Mouse (Mus musculus) heart, adult 2 months (tissue): Measurements from ENCODE around the gene Coro2b. TPM values are rescaled to one million over a fixed set of nuclear protein-coding genes. Genes with fewer than 3 reads are reported as not detected.
"Not testable (repeated sequence)": the region's sequence is repeated elsewhere in the genome, so short reads cannot be mapped to it uniquely, and the experiment has no call there.

Experiments used
- DNase-seq, 2 experiments: peaks; one replicate each; pipeline ENCODE4 v3.0.0; 2021
- H3K27ac ChIP-seq: fragments of 200-600 bp; 2 replicates; pipeline ENCODE4 v1.8.1; 2022
- H3K27me3 ChIP-seq: fragments of 200-500 bp; 2 replicates; pipeline ENCODE4 v1.6.1; 2012; ENCODE audit warnings: mild to moderate bottlenecking, low read length, inconsistent platforms, mixed read lengths; ENCODE audit not compliant: control insufficient read depth, insufficient read depth
- H3K36me3 ChIP-seq: fragments of 200-500 bp; 2 replicates; pipeline ENCODE4 v1.6.1; 2012; ENCODE audit warnings: low read length, inconsistent platforms; ENCODE audit not compliant: control insufficient read depth, insufficient read depth
- H3K4me1 ChIP-seq: fragments of 200-500 bp; 2 replicates; pipeline ENCODE4 v1.6.1; 2011; ENCODE audit warnings: low read length; ENCODE audit not compliant: control insufficient read depth, insufficient read depth
- H3K4me3 ChIP-seq: fragments of 200-600 bp; 2 replicates; pipeline ENCODE4 v1.8.1; 2022
- H3K79me2 ChIP-seq: fragments of 200-500 bp; replicated peaks from 2 replicates; pipeline ENCODE4 v1.6.1; 2012; ENCODE audit warnings: mild to moderate bottlenecking, inconsistent platforms, low read length, moderate library complexity, mixed read lengths; ENCODE audit not compliant: control insufficient read depth, insufficient read depth
- H3K9ac ChIP-seq: fragments of 200-500 bp; 2 replicates; pipeline ENCODE4 v1.6.1; 2012; ENCODE audit warnings: low read depth, mild to moderate bottlenecking, control low read depth, inconsistent platforms, low read length, mixed read lengths
- CTCF ChIP-seq: fragments of 200-600 bp; IDR thresholded peaks from 2 replicates; pipeline ENCODE4 v1.8.1; 2022; ENCODE audit warnings: antibody characterized with exemption, mild to moderate bottlenecking, moderate library complexity
- EP300 ChIP-seq: fragments of 200-500 bp; IDR thresholded peaks from 2 replicates; pipeline ENCODE4 v1.6.1; 2011; ENCODE audit warnings: low read depth, low read length, control low read depth; ENCODE audit not compliant: insufficient read depth
- POLR2A ChIP-seq: fragments of 200-500 bp; IDR thresholded peaks from 2 replicates; pipeline ENCODE4 v1.6.1; 2011; ENCODE audit warnings: mild to moderate bottlenecking, low read depth, low read length, control low read depth; ENCODE audit not compliant: insufficient read depth
- WGBS: fragments of 180-500 bp; shearing (Covaris S2); methylation state at CpG from one replicate; pipeline ENCODE4 v1.1.7; 2018; 5-methylcytosine and 5-hydroxymethylcytosine counted together
- intact Hi-C: fragments of 180-260 bp; cut with DNase I; formaldehyde crosslinking; loops from one replicate; pipeline ENCODE4 v1.15.1; 2025
- polyA plus RNA-seq: library from polyadenylated mRNA; depleted of rRNA; stranded (reverse); fragments of >200 nt; gene quantifications from 2 replicates; pipeline ENCODE4 v1.2.3, GENCODE M21; 2012
- total RNA-seq, 2 experiments: library from RNA; stranded (reverse); gene quantifications; 2 replicates each; pipeline ENCODE4 v1.2.3; 2021

Coro2b gene
- total and polyA plus RNA-seq, 3 experiments = 10.1 to 17.2 (median 11.6) TPM

- H3K27ac ChIP-seq = no peak overlapping the region
- H3K36me3 ChIP-seq = peaks cover 3% of the 10 kb centered on the region; the same call in 1 of the 2 replicates
- intact Hi-C loops = no loop called here
- no peak overlapping the region for H3K4me3 ChIP-seq
- H3K4me1 ChIP-seq = peaks cover 10% of the 10 kb centered on the region
- WGBS = 86% methylated on average over 6 of the region's 6 CpGs
- TF ChIP-seq CTCF = no peak
- no peak for TF ChIP-seq EP300
- no peak for TF ChIP-seq POLR2A
- H3K27me3 ChIP-seq = no peaks in the 10 kb centered on the region
- no peak overlapping the region for H3K9ac ChIP-seq
- no peaks in the 10 kb centered on the region for H3K79me2 ChIP-seq
- no peak for DNase-seq
Observed at GRCm38 (mm10) chr9:62450355-62450754, 86.5 kb downstream of the Coro2b start.

- H3K9ac ChIP-seq, H3K36me3 ChIP-seq, H3K27ac ChIP-seq, H3K4me1 ChIP-seq, H3K27me3 ChIP-seq, DNase-seq, intact Hi-C loops, H3K79me2 ChIP-seq, H3K4me3 ChIP-seq: not testable (repeated sequence)
- 97% methylated on average over 6 of the region's 10 CpGs for WGBS
Observed at GRCm38 (mm10) chr9:62447337-62447736, 89.5 kb downstream of the Coro2b start.

GRCm38 (mm10) chr9:62438755-62439101, 98.1 kb downstream of the Coro2b start:
- intact Hi-C loops = no loop called here
- WGBS = 15% methylated on average over 3 of the region's 3 CpGs
- Histone ChIP-seq H3K9ac (no peak overlapping the region), H3K4me3 (no peak overlapping the region), H3K27me3 (no peaks in the 10 kb centered on the region), H3K27ac (peak overlapping the region; percentile 94), H3K36me3 (peaks cover 9% of the 10 kb centered on the region), H3K4me1 (peaks cover 17% of the 10 kb centered on the region), H3K79me2 (no peaks in the 10 kb centered on the region)
- 0 out of 2 replicates have a peak, but pooled peaks have one; percentile 50 for TF ChIP-seq EP300
- no peak for TF ChIP-seq CTCF
- DNase-seq = peak; percentile 55 to 74

- Histone ChIP-seq H3K27me3 (no peaks in the 10 kb centered on the region), H3K36me3 (peaks cover 9% of the 10 kb centered on the region), H3K27ac (peak overlapping the region; percentile 94), H3K4me3 (no peak overlapping the region), H3K9ac (no peak overlapping the region), H3K4me1 (peaks cover 17% of the 10 kb centered on the region), H3K79me2 (no peaks in the 10 kb centered on the region)
- 58% methylated on average over 5 of the region's 5 CpGs for WGBS
- TF ChIP-seq CTCF (no peak), EP300 (no peak), POLR2A (no peak)
- intact Hi-C loops = no loop called here
- no peak for DNase-seq
Observed at GRCm38 (mm10) chr9:62438085-62438754, 98.6 kb downstream of the Coro2b start.

GRCm38 (mm10) chr9:62437446-62437845, 99.4 kb downstream of the Coro2b start:
- TF ChIP-seq EP300 = no peak
- no peak for TF ChIP-seq POLR2A
- no peak for TF ChIP-seq CTCF
- WGBS = 91% methylated on average over 7 of the region's 7 CpGs
- no peak overlapping the region for H3K4me3 ChIP-seq
- peaks cover 17% of the 10 kb centered on the region for H3K4me1 ChIP-seq
- H3K36me3 ChIP-seq = peaks cover 9% of the 10 kb centered on the region
- H3K79me2 ChIP-seq = no peaks in the 10 kb centered on the region
- H3K27ac ChIP-seq = peak overlapping the region; percentile 94
- H3K27me3 ChIP-seq = no peaks in the 10 kb centered on the region
- no peak for DNase-seq
- H3K9ac ChIP-seq = no peak overlapping the region
- intact Hi-C loops = no loop called here

GRCm38 (mm10) chr9:62435613-62436318, 101.1 kb downstream of the Coro2b start:
- TF ChIP-seq CTCF (no peak), EP300 (peak; percentile 97), POLR2A (peak; percentile 69)
- Histone ChIP-seq H3K4me1 (peaks cover 17% of the 10 kb centered on the region), H3K4me3 (no peak overlapping the region), H3K36me3 (peaks cover 9% of the 10 kb centered on the region), H3K27ac (peak overlapping the region; percentile 94), H3K27me3 (no peaks in the 10 kb centered on the region), H3K79me2 (no peaks in the 10 kb centered on the region), H3K9ac (peak overlapping the region; percentile 13; the same call in 1 of the 2 replicates)
- DNase-seq = peak; percentile 81 to 92
- intact Hi-C loops = no loop called here
- under 1% methylated on average over 12 of the region's 12 CpGs for WGBS
